Mouse (Mus musculus) MEL (cell line): ENCODE measurements around the gene Sub1. TPM values are rescaled to one million over a fixed set of nuclear protein-coding genes. Genes with fewer than 3 reads are reported as not detected.

Source experiments
- DNase-seq: peaks from one replicate; pipeline ENCODE4 v3.0.0; 2011; ENCODE audit warnings: low read depth, low spot score
- H3K27ac ChIP-seq: 2 replicates; pipeline ENCODE4 v1.5.1; 2012; ENCODE audit warnings: low read depth, mild to moderate bottlenecking, control low read depth, low read length, moderate library complexity; ENCODE audit not compliant: control insufficient read depth
- H3K27me3 ChIP-seq, 2 experiments: fragments of 150-350 bp in 1 of 2; sonication (generic) in 1 of 2; 2 replicates each; pipeline ENCODE4 v1.6.1; 2012; ENCODE audit warnings: low read length in 2 of 2, mild to moderate bottlenecking in 2 of 2, improper control_type of control experiment in 1 of 2, moderate library complexity in 1 of 2; ENCODE audit not compliant: insufficient read depth in 2 of 2, control insufficient read depth in 1 of 2
- H3K36me3 ChIP-seq, 2 experiments: 2 replicates each; pipeline ENCODE4 v1.6.1; 2012 to 2014; ENCODE audit warnings: low read length in 2 of 2, improper control_type of control experiment in 1 of 2, inconsistent platforms in 1 of 2, mild to moderate bottlenecking in 1 of 2; ENCODE audit not compliant: insufficient read depth in 2 of 2, control insufficient read depth in 1 of 2
- H3K4me1 ChIP-seq, 2 experiments: fragments of 150-350 bp in 1 of 2; sonication (generic) in 1 of 2; 2 replicates each; pipeline ENCODE4 v1.6.1; 2012; ENCODE audit warnings: low read length in 2 of 2, improper control_type of control experiment in 1 of 2, mild to moderate bottlenecking in 1 of 2; ENCODE audit not compliant: insufficient read depth in 2 of 2, control insufficient read depth in 1 of 2
- H3K4me3 ChIP-seq, 2 experiments: fragments of 150-350 bp in 1 of 2; sonication (generic) in 1 of 2; 2 replicates each; pipeline ENCODE4 v1.5.1; 2012; ENCODE audit warnings: low read depth in 2 of 2, low read length in 2 of 2, mild to moderate bottlenecking in 2 of 2, moderate library complexity in 2 of 2, control low read depth in 1 of 2, improper control_type of control experiment in 1 of 2; ENCODE audit not compliant: control insufficient read depth in 1 of 2, insufficient read depth in 1 of 2
- H3K79me2 ChIP-seq: 2 replicates; pipeline ENCODE4 v1.6.1; 2012; ENCODE audit warnings: mild to moderate bottlenecking, low read length, moderate library complexity; ENCODE audit not compliant: control insufficient read depth, poor library complexity, insufficient read depth
- H3K9ac ChIP-seq: 2 replicates; pipeline ENCODE4 v1.6.1; 2012; ENCODE audit warnings: low read depth, mild to moderate bottlenecking, control low read depth, low read length, moderate library complexity; ENCODE audit not compliant: control insufficient read depth, poor library complexity, severe bottlenecking
- H3K9me3 ChIP-seq: fragments of 150-350 bp; sonication (generic); replicated peaks from 2 replicates; pipeline ENCODE4 v1.6.1; 2012; ENCODE audit warnings: mild to moderate bottlenecking, low read length, improper control_type of control experiment, moderate library complexity; ENCODE audit not compliant: insufficient read depth
- BHLHE40 ChIP-seq: IDR thresholded peaks from 2 replicates; pipeline ENCODE4 v1.6.1; 2012; ENCODE audit warnings: low read depth, mild to moderate bottlenecking, inconsistent platforms, low read length, improper control_type of control experiment, borderline replicate concordance
- CTCF ChIP-seq, 3 experiments: IDR thresholded peaks in 2 of 3; conservative IDR thresholded peaks in 1 of 3; 2 replicates each; pipeline ENCODE4 v1.5.1; 2011 to 2012; ENCODE audit warnings: low read length in 3 of 3, low read depth in 2 of 3, mild to moderate bottlenecking in 2 of 3, improper control_type of control experiment in 1 of 3, inconsistent platforms in 1 of 3, mixed read lengths in 1 of 3, moderate library complexity in 1 of 3; ENCODE audit not compliant: control insufficient read depth in 1 of 3, insufficient read depth in 1 of 3, poor library complexity in 1 of 3, severe bottlenecking in 1 of 3
- ELF1 ChIP-seq: IDR thresholded peaks from 2 replicates; pipeline ENCODE4 v1.6.1; 2014; ENCODE audit warnings: low read depth, mild to moderate bottlenecking, inconsistent platforms, low read length, improper control_type of control experiment, moderate library complexity
- EP300 ChIP-seq, 2 experiments: IDR thresholded peaks; 2 replicates each; pipeline ENCODE4 v1.6.1; 2011; ENCODE audit warnings: improper control_type of control experiment in 2 of 2, low read length in 2 of 2, low read depth in 1 of 2, mild to moderate bottlenecking in 1 of 2
- ETS1 ChIP-seq: IDR thresholded peaks from 2 replicates; pipeline ENCODE4 v1.6.1; 2012; ENCODE audit warnings: low read depth, mild to moderate bottlenecking, inconsistent platforms, low read length, improper control_type of control experiment, moderate library complexity
- GABPA ChIP-seq: IDR thresholded peaks from 2 replicates; pipeline ENCODE4 v1.6.1; 2012; ENCODE audit warnings: low read depth, mild to moderate bottlenecking, inconsistent platforms, low read length, improper control_type of control experiment, moderate library complexity
- HCFC1 ChIP-seq: IDR thresholded peaks from 2 replicates; pipeline ENCODE4 v1.6.1; 2012; ENCODE audit warnings: low read depth, mild to moderate bottlenecking, inconsistent platforms, low read length, improper control_type of control experiment, moderate library complexity
- KAT2A ChIP-seq: conservative IDR thresholded peaks from 2 replicates; pipeline ENCODE4 v1.6.1; 2012; ENCODE audit warnings: low read depth, low read length, improper control_type of control experiment, inconsistent platforms
- MAFK ChIP-seq: IDR thresholded peaks from 2 replicates; pipeline ENCODE4 v1.6.1; 2011; ENCODE audit warnings: low read depth, mild to moderate bottlenecking, low read length, improper control_type of control experiment, borderline replicate concordance
- MAX ChIP-seq: IDR thresholded peaks from 2 replicates; pipeline ENCODE4 v1.6.1; 2011; ENCODE audit warnings: low read length, improper control_type of control experiment
- MYB ChIP-seq: IDR thresholded peaks from 2 replicates; pipeline ENCODE4 v1.6.1; 2011; ENCODE audit warnings: mild to moderate bottlenecking, low read depth, low read length, improper control_type of control experiment
- POLR2A ChIP-seq, 2 experiments: IDR thresholded peaks; 2 replicates each; pipeline ENCODE4 v1.6.1; 2011 to 2012; ENCODE audit warnings: low read length in 2 of 2, mild to moderate bottlenecking in 2 of 2, control low read depth in 1 of 2, improper control_type of control experiment in 1 of 2, low read depth in 1 of 2, moderate library complexity in 1 of 2; ENCODE audit not compliant: control insufficient read depth in 1 of 2, insufficient read depth in 1 of 2, poor library complexity in 1 of 2
- POLR2AphosphoS5 ChIP-seq: IDR thresholded peaks from 2 replicates; pipeline ENCODE4 v1.6.1; 2012; ENCODE audit warnings: low read depth, borderline replicate concordance, mild to moderate bottlenecking, inconsistent platforms, low read length, moderate library complexity, mixed read lengths
- RAD21 ChIP-seq: IDR thresholded peaks from 2 replicates; pipeline ENCODE4 v1.6.1; 2011; ENCODE audit warnings: mild to moderate bottlenecking, low read depth, low read length, improper control_type of control experiment
- SMC3 ChIP-seq: IDR thresholded peaks from 2 replicates; pipeline ENCODE4 v1.6.1; 2011; ENCODE audit warnings: low read depth, low read length, improper control_type of control experiment
- TAL1 ChIP-seq: IDR thresholded peaks from 2 replicates; pipeline ENCODE4 v1.6.1; 2012; ENCODE audit warnings: mild to moderate bottlenecking, inconsistent platforms, low read length, moderate library complexity, mixed read lengths
- TCF12 ChIP-seq: IDR thresholded peaks from 2 replicates; pipeline ENCODE4 v1.6.1; 2014; ENCODE audit warnings: low read depth, mild to moderate bottlenecking, inconsistent platforms, low read length, improper control_type of control experiment, moderate library complexity
- UBTF ChIP-seq: IDR thresholded peaks from 2 replicates; pipeline ENCODE4 v1.6.1; 2012; ENCODE audit warnings: low read depth, mild to moderate bottlenecking, inconsistent platforms, low read length, improper control_type of control experiment, moderate library complexity, borderline replicate concordance; ENCODE audit not compliant: insufficient read depth
- USF1 ChIP-seq: IDR thresholded peaks from 2 replicates; pipeline ENCODE4 v1.6.1; 2014; ENCODE audit warnings: low read depth, mild to moderate bottlenecking, inconsistent platforms, low read length, improper control_type of control experiment, moderate library complexity
- USF2 ChIP-seq, 2 experiments: IDR thresholded peaks; 2 replicates each; pipeline ENCODE4 v1.6.1; 2011 to 2012; ENCODE audit warnings: improper control_type of control experiment in 2 of 2, low read length in 2 of 2, borderline replicate concordance in 1 of 2, inconsistent platforms in 1 of 2, low read depth in 1 of 2, mild to moderate bottlenecking in 1 of 2; ENCODE audit not compliant: insufficient read depth in 1 of 2
- ZC3H11A ChIP-seq: IDR thresholded peaks from 2 replicates; pipeline ENCODE4 v1.6.1; 2012; ENCODE audit warnings: low read depth, mild to moderate bottlenecking, inconsistent platforms, low read length, improper control_type of control experiment
- ZKSCAN1 ChIP-seq: IDR thresholded peaks from 2 replicates; pipeline ENCODE4 v1.6.1; 2012; ENCODE audit warnings: low read depth, mild to moderate bottlenecking, inconsistent platforms, low read length, improper control_type of control experiment, moderate library complexity
- ZNF384 ChIP-seq: IDR thresholded peaks from 2 replicates; pipeline ENCODE4 v1.6.1; 2012; ENCODE audit warnings: low read depth, mild to moderate bottlenecking, inconsistent platforms, low read length, improper control_type of control experiment
- polyA plus RNA-seq, 2 experiments: library from polyadenylated mRNA; stranded (reverse) in 1 of 2; unstranded in 1 of 2; fragments of >175 nt in 1 of 2; fragments of >200 nt in 1 of 2; gene quantifications; 2 replicates each; pipeline versions ENCODE4 v1.2.1 to v1.2.4; 2012; ENCODE audit warnings: low replicate concordance in 2 of 2, low read depth in 1 of 2; ENCODE audit not compliant: insufficient read length in 2 of 2, insufficient read depth in 1 of 2, missing spikeins in 1 of 2
- total RNA-seq: library from RNA; depleted of rRNA; stranded (reverse); fragments of 300-350 nt; gene quantifications from 2 replicates; pipeline ENCODE4 v1.2.3, GENCODE M21; 2012

The Sub1 gene
- total and polyA plus RNA-seq, 3 experiments: 369 to 710 TPM; not detected in 1

DNA sequence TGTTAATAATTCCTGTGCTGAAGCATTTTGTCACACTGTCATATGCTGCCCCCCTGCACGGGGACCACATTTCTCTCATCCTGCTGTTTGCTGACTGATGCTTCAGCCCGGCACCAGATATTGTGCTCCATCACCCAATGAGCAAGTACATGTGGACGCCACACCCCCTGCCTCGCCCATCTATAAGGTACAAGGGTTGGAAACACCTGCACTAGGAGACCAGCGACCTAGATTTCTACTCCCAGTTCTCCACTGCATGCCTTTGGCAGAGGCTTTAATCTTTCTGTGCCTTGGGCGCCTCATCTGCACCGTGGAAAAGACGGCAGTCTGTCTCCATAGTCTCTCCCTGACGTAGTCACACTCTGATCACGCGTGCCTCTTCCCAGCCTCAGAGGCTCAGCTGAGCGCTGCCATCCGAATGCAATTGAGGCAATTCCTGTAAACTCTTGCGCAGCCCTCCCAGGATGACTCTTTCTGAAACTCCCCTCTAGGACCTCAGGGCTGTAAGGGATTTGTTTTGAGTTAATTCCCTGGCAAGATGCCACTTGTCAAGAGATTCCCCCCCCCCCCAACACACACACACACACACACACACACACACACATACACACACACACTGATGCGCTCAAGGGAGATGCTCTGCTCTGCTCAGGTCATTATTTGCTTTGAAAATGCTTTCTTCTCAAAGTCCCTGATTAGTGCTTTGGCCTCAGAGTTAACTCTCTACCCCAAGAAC, 43.1 kb upstream of the Sub1 start:
- H3K9ac ChIP-seq: no peak overlapping the region
- H3K4me1 ChIP-seq: peaks cover 11 to 25% of the 10 kb centered on the region in 2 experiments
- no peak overlapping the region for H3K4me3 ChIP-seq
- no peak overlapping the region for H3K27ac ChIP-seq
- H3K79me2 ChIP-seq: no peaks in the 10 kb centered on the region; the same call in 1 of the 2 replicates
- no peaks in the 10 kb centered on the region for H3K9me3 ChIP-seq
- peaks cover 0 to 14% of the 10 kb centered on the region in 2 experiments; a peak in 1 of 4 replicates for H3K36me3 ChIP-seq
- H3K27me3 ChIP-seq: no peaks in the 10 kb centered on the region
- DNase-seq: no peak
- TF ChIP-seq EP300 (IDR thresholded peaks at IDR 0.05; ENCODE audit: low read depth in 1 of 2, low read length in 2 of 2) (no peak), BHLHE40 (no peak), ZC3H11A (no peak), ZKSCAN1 (no peak), USF1 (no peak), ZNF384 (no peak), RAD21 (no peak), USF2 (IDR thresholded peaks at IDR 0.05; ENCODE audit: borderline replicate concordance in 1 of 2, insufficient read depth in 1 of 2, low read depth in 1 of 2, low read length in 2 of 2) (no peak), POLR2A (IDR thresholded peaks at IDR 0.05; ENCODE audit: control insufficient read depth in 1 of 2, insufficient read depth in 1 of 2, low read depth in 1 of 2, low read length in 2 of 2, poor library complexity in 1 of 2) (no peak), MAFK (no peak)

DNA sequence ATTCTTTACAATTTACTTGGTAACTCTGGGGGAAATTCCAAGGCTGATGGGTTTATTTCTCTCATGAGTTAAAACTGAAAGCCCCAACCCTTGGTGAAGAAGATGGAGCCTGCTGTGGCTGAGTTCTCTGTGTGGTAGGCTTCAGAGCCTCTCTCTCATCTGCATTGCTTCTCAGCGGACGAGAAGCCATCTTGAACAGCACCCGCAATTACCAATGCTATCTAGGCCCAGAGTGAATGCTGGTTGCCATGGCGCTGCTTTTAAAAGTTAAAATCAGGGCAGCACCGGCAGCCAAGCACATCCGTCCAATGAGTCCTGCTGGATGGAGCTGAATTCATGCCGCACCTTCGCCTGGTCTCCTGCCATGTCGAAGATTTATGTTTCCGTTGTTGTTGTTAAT, 42.5 kb upstream of the Sub1 start:
- Histone ChIP-seq H3K27ac (no peak overlapping the region), H3K9me3 (no peaks in the 10 kb centered on the region)
- TF ChIP-seq SMC3 (no peak), TAL1 (no peak), GABPA (no peak), KAT2A (no peak), HCFC1 (no peak), USF1 (no peak), TCF12 (no peak), ETS1 (no peak), MAX (no peak), ZKSCAN1 (no peak), RAD21 (no peak), CTCF (IDR thresholded peaks at IDR 0.05 in 2 of 3, conservative IDR thresholded peaks at IDR 0.05 in 1 of 3; ENCODE audit: control insufficient read depth in 1 of 3, insufficient read depth in 1 of 3, low read depth in 2 of 3, low read length in 3 of 3, poor library complexity in 1 of 3, severe bottlenecking in 1 of 3) (no peak), ELF1 (no peak), POLR2AphosphoS5 (no peak), MAFK (no peak), UBTF (no peak), MYB (no peak), USF2 (IDR thresholded peaks at IDR 0.05; ENCODE audit: borderline replicate concordance in 1 of 2, insufficient read depth in 1 of 2, low read depth in 1 of 2, low read length in 2 of 2) (no peak), ZNF384 (no peak)
- TF ChIP-seq, all 39 proteins: peak for 0
- Histone ChIP-seq H3K79me2 (no peaks in the 10 kb centered on the region; the same call in 1 of the 2 replicates), H3K4me3 (no peak overlapping the region), H3K27me3 (no peaks in the 10 kb centered on the region), H3K9ac (no peak overlapping the region), H3K4me1 (peaks cover 11 to 30% of the 10 kb centered on the region in 2 experiments), H3K36me3 (peaks cover 0 to 18% of the 10 kb centered on the region in 2 experiments; a peak in 2 of 4 replicates)
- no peak for DNase-seq
